Mouse (Mus musculus) myocyte (in vitro differentiated cells): ENCODE data around the gene Ptch2. TPM values are rescaled to one million over a fixed set of nuclear protein-coding genes. Genes with fewer than 3 reads are reported as not detected.
A peak's percentile ranks its signal among the peaks of the same experiment; 100 is the strongest.

Experiments used
- H3K27me3 ChIP-seq: one replicate; pipeline ENCODE4 v1.6.1; 2011; ENCODE audit not compliant: control insufficient read depth, insufficient read depth, insufficient read length
- H3K36me3 ChIP-seq: one replicate; pipeline ENCODE4 v1.6.1; 2011; ENCODE audit not compliant: control insufficient read depth, insufficient read depth
- H3K4me2 ChIP-seq: one replicate; pipeline ENCODE4 v1.6.1; 2011; ENCODE audit warnings: low read depth, control low read depth
- H3K4me3 ChIP-seq: one replicate; pipeline ENCODE4 v1.5.1; 2011; ENCODE audit warnings: mild to moderate bottlenecking, control low read depth, moderate library complexity
- H3K79me2 ChIP-seq: one replicate; pipeline ENCODE4 v1.6.1; 2011; ENCODE audit not compliant: control insufficient read depth, insufficient read depth
- H3ac ChIP-seq: one replicate; pipeline ENCODE4 v1.6.1; 2011; ENCODE audit not compliant: control insufficient read depth, insufficient read length
- CEBPB ChIP-seq: IDR thresholded peaks from 2 replicates; pipeline ENCODE4 v1.6.1; 2011; ENCODE audit warnings: mild to moderate bottlenecking, moderate library complexity; ENCODE audit not compliant: poor library complexity, insufficient read depth, severe bottlenecking
- E2F4 ChIP-seq: IDR thresholded peaks from one replicate; pipeline ENCODE4 v1.6.1; 2011; ENCODE audit warnings: mild to moderate bottlenecking, control low read depth, moderate library complexity; ENCODE audit not compliant: insufficient read depth
- MAX ChIP-seq: IDR thresholded peaks from one replicate; pipeline ENCODE4 v1.6.1; 2011; ENCODE audit warnings: low read depth, mild to moderate bottlenecking, control low read depth
- MYOD1 ChIP-seq, 3 experiments: IDR thresholded peaks; one replicate each; pipeline ENCODE4 v1.6.1; 2011; ENCODE audit warnings: control low read depth in 2 of 3, low read depth in 2 of 3, mild to moderate bottlenecking in 2 of 3, moderate library complexity in 1 of 3; ENCODE audit not compliant: insufficient read length in 2 of 3, control insufficient read depth in 1 of 3
- MYOG ChIP-seq, 3 experiments: IDR thresholded peaks; one replicate each; pipeline ENCODE4 v1.6.1; 2011; ENCODE audit warnings: control low read depth in 2 of 3, low read depth in 2 of 3, mild to moderate bottlenecking in 2 of 3; ENCODE audit not compliant: insufficient read length in 2 of 3, control insufficient read depth in 1 of 3, insufficient read depth in 1 of 3
- POLR2A ChIP-seq: IDR thresholded peaks from one replicate; pipeline ENCODE4 v1.6.1; 2011; ENCODE audit warnings: low read depth, mild to moderate bottlenecking, control low read depth, moderate library complexity; ENCODE audit not compliant: insufficient read length
- POLR2AphosphoS2 ChIP-seq: IDR thresholded peaks from one replicate; pipeline ENCODE4 v1.6.1; 2011; ENCODE audit warnings: low read depth, control low read depth; ENCODE audit not compliant: insufficient read length
- REST ChIP-seq: IDR thresholded peaks from one replicate; pipeline ENCODE4 v1.6.1; 2011; ENCODE audit warnings: mild to moderate bottlenecking, control low read depth, moderate library complexity; ENCODE audit not compliant: insufficient read depth, insufficient read length
- SRF ChIP-seq: IDR thresholded peaks from one replicate; pipeline ENCODE4 v1.6.1; 2011; ENCODE audit warnings: low read depth; ENCODE audit not compliant: control insufficient read depth, insufficient read length
- TCF12 ChIP-seq: IDR thresholded peaks from one replicate; pipeline ENCODE4 v1.6.1; 2011; ENCODE audit warnings: mild to moderate bottlenecking, control low read depth; ENCODE audit not compliant: poor library complexity, insufficient read depth, severe bottlenecking
- TCF3 ChIP-seq: IDR thresholded peaks from one replicate; pipeline ENCODE4 v1.6.1; 2011; ENCODE audit warnings: low read depth, control low read depth; ENCODE audit not compliant: insufficient read length
- USF1 ChIP-seq: IDR thresholded peaks from one replicate; pipeline ENCODE4 v1.6.1; 2011; ENCODE audit warnings: low read depth, mild to moderate bottlenecking, control low read depth, moderate library complexity
- polyA plus RNA-seq: library from polyadenylated mRNA; unstranded; fragments of >200 nt; fragmentation: generic; extraction: Trizol; gene quantifications from one replicate; pipeline ENCODE4 v1.2.1, GENCODE M21; 2012; ENCODE audit warnings: missing spikeins

The Ptch2 gene
- polyA plus RNA-seq, 1 experiment: 0.02 TPM

- TF ChIP-seq CEBPB: no peak
- TF ChIP-seq REST: no peak
- no peak for TF ChIP-seq MAX
- no peak for TF ChIP-seq MYOD1 (IDR thresholded peaks at IDR 0.05; ENCODE audit: control insufficient read depth in 1 of 3, insufficient read length in 2 of 3, low read depth in 2 of 3)
- no peak for TF ChIP-seq USF1
- TF ChIP-seq SRF: no peak
- no peak for TF ChIP-seq E2F4
- no peak for TF ChIP-seq MYOG (IDR thresholded peaks at IDR 0.05; ENCODE audit: control insufficient read depth in 1 of 3, insufficient read depth in 1 of 3, insufficient read length in 2 of 3, low read depth in 2 of 3)
- no peak for TF ChIP-seq TCF3
- TF ChIP-seq TCF12: no peak
- no peak for TF ChIP-seq POLR2A
- TF ChIP-seq POLR2AphosphoS2: no peak
- H3ac ChIP-seq: no peak overlapping the region
- peak overlapping the region; percentile 15 for H3K4me2 ChIP-seq
- H3K4me3 ChIP-seq: no peak overlapping the region
- H3K36me3 ChIP-seq: no peaks in the 10 kb centered on the region
- no peaks in the 10 kb centered on the region for H3K79me2 ChIP-seq
- H3K27me3 ChIP-seq: no peaks in the 10 kb centered on the region
These were observed 42.7 kb downstream of the Ptch2 start for GRCm38 (mm10) chr4:117138295-117139216.

GRCm38 (mm10) chr4:117139217-117139612 is 43.3 kb downstream of the Ptch2 start:
- peak overlapping the region; percentile 15 for H3K4me2 ChIP-seq
- no peak overlapping the region for H3ac ChIP-seq
- no peaks in the 10 kb centered on the region for H3K36me3 ChIP-seq
- no peaks in the 10 kb centered on the region for H3K79me2 ChIP-seq
- no peak overlapping the region for H3K4me3 ChIP-seq
- peak; percentile 95 for TF ChIP-seq USF1
- peak; percentile 80 for TF ChIP-seq MAX
- no peak for TF ChIP-seq SRF
- no peak for TF ChIP-seq MYOD1 (IDR thresholded peaks at IDR 0.05; ENCODE audit: control insufficient read depth in 1 of 3, insufficient read length in 2 of 3, low read depth in 2 of 3)
- no peaks in the 10 kb centered on the region for H3K27me3 ChIP-seq

- H3K79me2 ChIP-seq: no peaks in the 10 kb centered on the region
- TF ChIP-seq TCF12 (no peak), REST (no peak), TCF3 (no peak), MYOG (IDR thresholded peaks at IDR 0.05; ENCODE audit: control insufficient read depth in 1 of 3, insufficient read depth in 1 of 3, insufficient read length in 2 of 3, low read depth in 2 of 3) (no peak), USF1 (no peak), POLR2A (no peak), E2F4 (no peak), SRF (no peak), CEBPB (no peak), MAX (no peak), MYOD1 (IDR thresholded peaks at IDR 0.05; ENCODE audit: control insufficient read depth in 1 of 3, insufficient read length in 2 of 3, low read depth in 2 of 3) (no peak), POLR2AphosphoS2 (no peak)
- H3ac ChIP-seq: no peak overlapping the region
- H3K4me2 ChIP-seq: no peak overlapping the region
- H3K4me3 ChIP-seq: no peak overlapping the region
- no peaks in the 10 kb centered on the region for H3K36me3 ChIP-seq
- H3K27me3 ChIP-seq: no peaks in the 10 kb centered on the region
These were observed 44.7 kb downstream of the Ptch2 start for GRCm38 (mm10) chr4:117140613-117141012.

- Histone ChIP-seq H3K4me2 (no peak overlapping the region), H3K4me3 (no peak overlapping the region), H3K36me3 (no peaks in the 10 kb centered on the region), H3K79me2 (no peaks in the 10 kb centered on the region), H3K27me3 (no peaks in the 10 kb centered on the region), H3ac (no peak overlapping the region)
- no peak for TF ChIP-seq POLR2A
- no peak for TF ChIP-seq CEBPB
- TF ChIP-seq E2F4: no peak
- no peak for TF ChIP-seq POLR2AphosphoS2
- TF ChIP-seq REST: no peak
- no peak for TF ChIP-seq MYOG (IDR thresholded peaks at IDR 0.05; ENCODE audit: control insufficient read depth in 1 of 3, insufficient read depth in 1 of 3, insufficient read length in 2 of 3, low read depth in 2 of 3)
- no peak for TF ChIP-seq USF1
- TF ChIP-seq TCF3: no peak
- no peak for TF ChIP-seq TCF12
- TF ChIP-seq MAX: no peak
- TF ChIP-seq MYOD1 (IDR thresholded peaks at IDR 0.05; ENCODE audit: control insufficient read depth in 1 of 3, insufficient read length in 2 of 3, low read depth in 2 of 3): no peak
- no peak for TF ChIP-seq SRF
These were observed 47.1 kb downstream of the Ptch2 start for GRCm38 (mm10) chr4:117143023-117143422.
